Mouse (Mus musculus): ENCODE data around the gene Rab3a.

- TF ChIP-seq POLR2A (IDR thresholded peaks at IDR 0.05; ENCODE audit: extremely low read depth, insufficient read depth, low read length) (no peak), CTCF (IDR thresholded peaks at IDR 0.05; ENCODE audit: extremely low read depth, insufficient read depth, low read length) (no peak)
These were observed 38.2 kb downstream of the Rab3a start for GRCm38 (mm10) chr8:70792700-70793099.
